Mouse (Mus musculus) liver, embryonic 13.5 days (tissue): Measurements from ENCODE around the gene Tmem201. TPM values are rescaled to one million over a fixed set of nuclear protein-coding genes. Genes with fewer than 3 reads are reported as not detected.

Experiments
- ATAC-seq: fragments of 200-750 bp; cut with Nextera tagmentation; 2 replicates; pipeline ENCODE4 v1.8.0; 2017; ENCODE audit warnings: low read depth, mild to moderate bottlenecking, moderate number of reproducible peaks, moderate library complexity
- DNase-seq: peaks from one replicate; pipeline ENCODE4 v3.0.0; 2022
- H3K27ac ChIP-seq: fragments of 300-500 bp; sonication (generic); 2 replicates; pipeline ENCODE4 v1.5.1; 2015; ENCODE audit warnings: moderate library complexity, mild to moderate bottlenecking, inconsistent platforms
- H3K27me3 ChIP-seq: fragments of 300-500 bp; sonication (generic); 2 replicates; pipeline ENCODE4 v1.6.1; 2015; ENCODE audit warnings: mild to moderate bottlenecking, inconsistent platforms
- H3K36me3 ChIP-seq: fragments of 300-500 bp; sonication (generic); 2 replicates; pipeline ENCODE4 v1.6.1; 2015; ENCODE audit warnings: mild to moderate bottlenecking, inconsistent platforms
- H3K4me1 ChIP-seq: fragments of 300-500 bp; sonication (generic); replicated peaks from 2 replicates; pipeline ENCODE4 v1.6.1; 2015; ENCODE audit warnings: inconsistent platforms
- H3K4me2 ChIP-seq: fragments of 300-500 bp; sonication (generic); 2 replicates; pipeline ENCODE4 v1.6.1; 2015; ENCODE audit warnings: inconsistent platforms, mild to moderate bottlenecking, moderate library complexity
- H3K4me3 ChIP-seq: fragments of 300-500 bp; sonication (generic); replicated peaks from 2 replicates; pipeline ENCODE4 v1.5.1; 2015; ENCODE audit warnings: mild to moderate bottlenecking, inconsistent platforms
- H3K9ac ChIP-seq: fragments of 300-500 bp; sonication (generic); 2 replicates; pipeline ENCODE4 v1.6.1; 2015; ENCODE audit warnings: mild to moderate bottlenecking, inconsistent platforms
- H3K9me3 ChIP-seq: fragments of 300-500 bp; sonication (generic); replicated peaks from 2 replicates; pipeline ENCODE4 v1.6.1; 2016; ENCODE audit warnings: inconsistent platforms
- WGBS: fragments of 180-500 bp; shearing (Covaris S2); methylation state at CpG from one replicate; pipeline ENCODE4 v1.1.7; 2015; ENCODE audit not compliant: insufficient replicate concordance; 5-methylcytosine and 5-hydroxymethylcytosine counted together
- polyA plus RNA-seq: library from polyadenylated mRNA; unstranded; fragments of >200 nt; fragmentation: Nextera tagmentation; extraction: Ambion mirVana; gene quantifications from 2 replicates; pipeline ENCODE4 v1.2.1, GENCODE M21; 2015

The Tmem201 gene
- polyA plus RNA-seq, 1 experiment from 2014 or later: 6.9 TPM

GRCm38 (mm10) chr4:149749003-149749662 is 11.3 kb upstream of the Tmem201 start:
- 86% methylated on average over 18 of the region's 18 CpGs for WGBS
- H3K36me3 ChIP-seq: peaks cover 26% of the 10 kb centered on the region
- H3K27me3 ChIP-seq: no peaks in the 10 kb centered on the region
- H3K9me3 ChIP-seq: no peaks in the 10 kb centered on the region
- H3K27ac ChIP-seq: no peak overlapping the region
- H3K4me3 ChIP-seq: no peak overlapping the region
- DNase-seq (no peak), ATAC-seq (no peak)
- H3K4me2 ChIP-seq: no peak overlapping the region
- peaks cover 5% of the 10 kb centered on the region; the same call in 1 of the 2 replicates for H3K4me1 ChIP-seq
- H3K9ac ChIP-seq: no peak overlapping the region

DNA sequence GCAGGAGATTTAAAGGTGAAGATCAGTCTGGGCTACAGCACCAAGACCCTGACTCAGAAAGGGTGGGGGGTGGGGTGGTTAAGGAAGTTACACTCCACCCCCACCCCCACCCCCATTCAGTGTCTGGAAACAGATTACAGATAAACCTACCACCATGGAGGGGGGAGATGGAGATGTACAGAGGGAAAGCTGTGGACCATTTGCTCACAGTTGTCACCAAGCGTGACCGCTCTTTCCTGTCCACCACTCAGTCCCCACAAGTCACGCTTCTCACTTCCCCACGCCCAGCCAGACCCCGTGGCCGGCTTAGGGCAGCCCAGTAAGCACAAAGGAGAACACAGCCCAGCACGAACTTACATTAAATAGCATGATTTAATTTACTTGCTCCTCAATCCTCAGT is 6.3 kb upstream of the Tmem201 start:
- Histone ChIP-seq H3K4me2 (no peak overlapping the region), H3K36me3 (peaks cover 30% of the 10 kb centered on the region), H3K9ac (no peak overlapping the region), H3K4me1 (peaks cover 5% of the 10 kb centered on the region; the same call in 1 of the 2 replicates), H3K4me3 (no peak overlapping the region), H3K27me3 (no peaks in the 10 kb centered on the region), H3K9me3 (no peaks in the 10 kb centered on the region), H3K27ac (no peak overlapping the region)
- ATAC-seq (no peak), DNase-seq (no peak)
- 67% methylated on average over 7 of the region's 7 CpGs for WGBS

GRCm38 (mm10) chr4:149742011-149742530 is 4.2 kb upstream of the Tmem201 start:
- Histone ChIP-seq H3K4me3 (no peak overlapping the region), H3K36me3 (peaks cover 23% of the 10 kb centered on the region), H3K4me1 (peaks cover 18% of the 10 kb centered on the region), H3K9me3 (no peaks in the 10 kb centered on the region), H3K27me3 (no peaks in the 10 kb centered on the region), H3K9ac (no peak overlapping the region), H3K4me2 (no peak overlapping the region), H3K27ac (no peak overlapping the region)
- WGBS: 88% methylated on average over 14 of the region's 14 CpGs
- ATAC-seq: no peak
- no peak for DNase-seq

- Histone ChIP-seq H3K4me2 (no peak overlapping the region), H3K4me3 (no peak overlapping the region), H3K27ac (no peak overlapping the region), H3K27me3 (no peaks in the 10 kb centered on the region), H3K9me3 (no peaks in the 10 kb centered on the region), H3K9ac (no peak overlapping the region), H3K4me1 (peaks cover 30% of the 10 kb centered on the region), H3K36me3 (peaks cover 25% of the 10 kb centered on the region)
- ATAC-seq: no peak
- DNase-seq: no peak
- WGBS: 70% methylated on average over 7 of the region's 7 CpGs
Measured at GRCm38 (mm10) chr4:149740301-149740700, 2.5 kb upstream of the Tmem201 start.

DNA sequence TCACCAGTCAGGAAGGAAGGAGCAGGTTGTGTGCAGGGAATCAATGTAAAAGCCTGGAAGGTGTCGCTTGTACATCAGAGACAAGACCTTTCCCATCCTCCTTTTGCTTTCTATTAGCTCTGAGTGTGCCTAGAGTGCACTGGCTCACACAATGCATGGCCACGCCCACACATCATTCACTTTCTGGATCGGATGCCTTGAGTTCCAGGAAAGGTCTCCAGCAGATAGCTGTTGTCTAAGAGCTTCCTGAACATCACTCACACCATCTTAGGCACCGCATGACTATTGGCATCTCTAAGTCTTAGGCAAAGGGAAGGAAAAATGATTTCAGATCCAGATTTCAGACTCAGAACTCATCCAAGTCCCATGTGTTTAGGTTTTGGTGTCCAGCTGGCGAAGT is 1.6 kb upstream of the Tmem201 start:
- Histone ChIP-seq H3K9me3 (no peaks in the 10 kb centered on the region), H3K4me1 (peaks cover 38% of the 10 kb centered on the region), H3K27ac (no peak overlapping the region), H3K4me3 (no peak overlapping the region), H3K27me3 (no peaks in the 10 kb centered on the region), H3K9ac (no peak overlapping the region), H3K36me3 (peaks cover 19% of the 10 kb centered on the region), H3K4me2 (no peak overlapping the region)
- no peak for ATAC-seq
- 55% methylated on average over 5 of the region's 5 CpGs for WGBS
- DNase-seq: no peak

GRCm38 (mm10) chr4:149736581-149736980 is 1.3 kb downstream of the Tmem201 start:
- DNase-seq: no peak
- Histone ChIP-seq H3K27me3 (no peaks in the 10 kb centered on the region), H3K36me3 (peaks cover 10% of the 10 kb centered on the region), H3K4me1 (peaks cover 67% of the 10 kb centered on the region), H3K4me3 (peak overlapping the region; percentile 80), H3K27ac (no peak overlapping the region), H3K9ac (peak overlapping the region; percentile 85), H3K4me2 (peak overlapping the region; percentile 98), H3K9me3 (no peaks in the 10 kb centered on the region)
- 36% methylated on average over 4 of the region's 4 CpGs for WGBS
- no peak for ATAC-seq

GRCm38 (mm10) chr4:149735624-149736250 is 2.1 kb downstream of the Tmem201 start:
- Histone ChIP-seq H3K36me3 (peaks cover 18% of the 10 kb centered on the region), H3K4me1 (peaks cover 72% of the 10 kb centered on the region), H3K9ac (no peak overlapping the region), H3K4me2 (peak overlapping the region; percentile 98; the same call in 1 of the 2 replicates), H3K9me3 (no peaks in the 10 kb centered on the region), H3K27ac (no peak overlapping the region), H3K4me3 (0 out of 2 replicates have a peak overlapping the region, but pooled peaks have one; percentile 2), H3K27me3 (no peaks in the 10 kb centered on the region)
- DNase-seq: no peak
- ATAC-seq: no peak
- WGBS: 62% methylated on average over 5 of the region's 5 CpGs

DNA sequence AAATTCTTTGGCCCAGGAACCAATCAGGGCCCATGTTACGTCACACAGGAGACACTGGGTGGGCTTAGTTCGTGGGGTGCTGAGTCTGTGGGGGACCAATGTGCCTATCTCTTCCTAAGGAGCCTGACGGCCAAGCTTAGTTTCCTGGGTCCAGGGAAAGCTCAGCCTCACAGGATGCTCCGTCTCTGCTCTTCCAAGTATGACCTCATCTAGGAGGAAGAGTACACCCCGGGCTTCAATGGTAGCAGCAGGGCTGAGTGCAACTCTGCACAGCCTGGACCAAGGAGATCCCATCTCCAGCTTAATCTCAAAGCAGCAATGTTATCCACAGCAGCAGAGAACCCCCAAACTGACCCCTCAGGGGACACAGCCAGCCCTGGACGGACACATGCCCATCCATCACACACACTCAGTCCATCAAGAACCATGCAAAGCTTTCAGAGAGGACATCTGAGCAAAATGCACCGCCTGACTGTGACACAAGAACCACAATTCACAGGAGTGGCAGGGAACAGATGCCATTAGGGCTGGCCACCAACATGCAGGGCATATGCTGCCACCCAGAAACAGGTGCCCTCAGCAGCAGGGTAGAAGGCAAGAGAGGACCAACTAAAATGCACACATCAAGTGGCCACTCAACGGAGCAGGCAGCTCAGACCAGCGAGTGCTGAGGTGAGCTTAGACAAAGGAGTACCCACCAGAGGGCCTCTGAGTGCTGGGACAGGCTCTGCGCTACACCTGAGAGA is 2.9 kb downstream of the Tmem201 start:
- H3K27me3 ChIP-seq: no peaks in the 10 kb centered on the region
- H3K4me2 ChIP-seq: no peak overlapping the region
- no peaks in the 10 kb centered on the region for H3K9me3 ChIP-seq
- H3K4me3 ChIP-seq: no peak overlapping the region
- WGBS: 69% methylated on average over 10 of the region's 10 CpGs
- ATAC-seq: no peak
- no peak overlapping the region for H3K27ac ChIP-seq
- DNase-seq: no peak
- no peak overlapping the region for H3K9ac ChIP-seq
- peaks cover 72% of the 10 kb centered on the region for H3K4me1 ChIP-seq
- H3K36me3 ChIP-seq: peaks cover 25% of the 10 kb centered on the region

DNA sequence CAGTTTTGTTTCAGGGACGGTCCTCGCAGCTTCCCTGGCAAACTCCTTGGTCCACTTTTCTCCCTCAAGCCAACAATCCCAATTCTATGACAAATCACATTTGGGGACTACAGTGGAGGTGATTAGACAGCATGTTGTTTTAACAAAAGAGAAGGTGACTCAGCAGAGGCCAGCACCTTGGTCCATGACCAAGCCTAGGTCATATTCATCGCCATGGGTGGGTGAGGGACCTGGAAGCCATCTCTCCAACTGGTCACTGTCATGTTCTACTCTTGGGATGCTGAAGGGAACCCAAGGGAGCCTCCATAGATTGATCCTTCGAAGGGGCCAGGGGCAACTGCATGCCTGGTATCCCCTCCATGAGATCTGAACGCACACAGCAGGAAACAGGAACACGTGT is 3.6 kb downstream of the Tmem201 start:
- H3K4me2 ChIP-seq: no peak overlapping the region
- H3K36me3 ChIP-seq: peaks cover 32% of the 10 kb centered on the region
- H3K4me3 ChIP-seq: no peak overlapping the region
- 78% methylated on average over 6 of the region's 6 CpGs for WGBS
- no peak for ATAC-seq
- no peak for DNase-seq
- peaks cover 72% of the 10 kb centered on the region for H3K4me1 ChIP-seq
- H3K9me3 ChIP-seq: no peaks in the 10 kb centered on the region
- H3K27me3 ChIP-seq: no peaks in the 10 kb centered on the region
- no peak overlapping the region for H3K27ac ChIP-seq
- H3K9ac ChIP-seq: no peak overlapping the region

DNA sequence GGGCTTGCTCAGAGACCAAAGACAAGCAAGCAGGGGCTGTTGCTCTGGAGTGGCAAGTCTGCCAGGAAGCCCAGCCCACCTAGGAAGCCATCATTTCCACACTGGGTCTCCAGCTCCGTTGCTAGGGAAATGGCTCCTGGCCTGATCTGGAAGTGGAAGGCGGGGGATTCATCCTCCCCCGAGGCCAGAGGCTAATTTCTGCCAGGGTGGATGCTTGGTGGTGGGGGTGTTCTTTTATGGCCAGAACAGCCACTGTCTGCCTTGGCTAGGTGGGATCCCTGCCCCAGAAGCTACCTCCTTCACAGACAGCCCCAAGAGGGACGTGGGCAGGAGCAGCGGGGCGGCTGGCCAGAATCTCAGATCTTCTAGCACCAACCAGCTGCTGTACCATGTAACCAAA is 4.1 kb downstream of the Tmem201 start:
- H3K4me3 ChIP-seq: no peak overlapping the region
- H3K27me3 ChIP-seq: no peaks in the 10 kb centered on the region
- H3K27ac ChIP-seq: no peak overlapping the region
- peaks cover 37% of the 10 kb centered on the region for H3K36me3 ChIP-seq
- 67% methylated on average over 6 of the region's 6 CpGs for WGBS
- no peaks in the 10 kb centered on the region for H3K9me3 ChIP-seq
- no peak overlapping the region for H3K9ac ChIP-seq
- ATAC-seq (no peak), DNase-seq (no peak)
- peaks cover 71% of the 10 kb centered on the region for H3K4me1 ChIP-seq
- H3K4me2 ChIP-seq: no peak overlapping the region

- 31% methylated on average over 10 of the region's 10 CpGs for WGBS
- Histone ChIP-seq H3K27me3 (no peaks in the 10 kb centered on the region), H3K9ac (no peak overlapping the region), H3K27ac (peak overlapping the region; percentile 8; the same call in 1 of the 2 replicates), H3K9me3 (no peaks in the 10 kb centered on the region), H3K4me2 (no peak overlapping the region), H3K4me3 (no peak overlapping the region), H3K36me3 (peaks cover 45% of the 10 kb centered on the region), H3K4me1 (peaks cover 64% of the 10 kb centered on the region)
- DNase-seq: no peak
- no peak for ATAC-seq
Measured at GRCm38 (mm10) chr4:149732800-149733199, 5.0 kb downstream of the Tmem201 start.
